Mouse (Mus musculus): ENCODE measurements around the gene Zfand6.

Gene Zfand6

DNA sequence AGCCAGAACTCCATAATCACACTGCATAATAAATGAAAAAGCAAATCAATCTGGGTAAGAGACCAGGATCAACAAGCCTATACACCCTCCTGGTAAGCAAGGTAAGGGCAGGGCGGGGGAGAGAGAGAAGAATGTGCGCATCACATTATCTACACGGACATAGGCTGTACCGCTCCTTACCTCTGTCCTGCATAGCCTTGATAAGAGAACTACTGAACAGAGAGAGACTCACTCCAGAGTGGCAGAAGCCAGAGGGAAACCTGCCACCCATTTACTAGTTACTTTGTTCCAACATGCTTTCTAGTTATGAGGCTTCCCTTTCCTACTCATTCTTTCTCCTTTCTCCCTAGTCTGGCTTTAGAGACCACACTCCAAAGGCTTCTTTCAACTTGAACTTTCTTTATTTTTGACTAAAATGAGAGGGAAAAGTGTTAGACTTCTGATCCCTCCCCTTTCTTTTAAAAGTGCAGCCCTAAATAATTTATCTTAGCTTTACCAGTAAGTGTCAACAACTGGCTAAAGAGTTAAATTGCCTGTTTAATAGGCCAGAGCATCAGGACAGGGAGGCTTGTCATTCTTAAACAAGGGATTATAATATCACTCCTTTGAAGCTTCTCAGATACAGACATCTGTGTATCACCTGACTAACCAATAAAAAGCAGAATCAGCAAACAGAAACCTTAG, 38.3 kb downstream of the Zfand6 start:
- no peak for DNase-seq (ENCODE audit: low spot score in 2 of 2)

DNA sequence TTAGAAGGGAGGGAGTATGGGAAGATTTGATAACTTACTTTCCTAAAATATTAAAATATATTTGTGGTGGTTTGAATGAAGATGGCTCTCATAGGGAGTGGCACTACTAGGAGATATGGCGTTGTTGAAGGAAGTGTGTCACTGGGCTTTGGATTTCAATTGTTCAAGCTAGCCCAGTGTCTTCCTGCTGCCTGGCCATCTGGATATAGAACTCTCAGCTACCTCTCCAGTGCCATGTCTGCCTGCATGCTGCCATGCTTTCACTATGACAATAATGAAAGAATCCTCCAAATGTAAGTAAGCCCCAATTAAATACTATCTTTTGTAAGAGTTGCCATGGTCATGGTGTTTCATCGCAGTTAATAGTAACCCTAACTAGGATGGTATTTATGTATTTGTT, 40.7 kb downstream of the Zfand6 start:
- no peak for DNase-seq (ENCODE audit: low spot score in 2 of 2)

DNA sequence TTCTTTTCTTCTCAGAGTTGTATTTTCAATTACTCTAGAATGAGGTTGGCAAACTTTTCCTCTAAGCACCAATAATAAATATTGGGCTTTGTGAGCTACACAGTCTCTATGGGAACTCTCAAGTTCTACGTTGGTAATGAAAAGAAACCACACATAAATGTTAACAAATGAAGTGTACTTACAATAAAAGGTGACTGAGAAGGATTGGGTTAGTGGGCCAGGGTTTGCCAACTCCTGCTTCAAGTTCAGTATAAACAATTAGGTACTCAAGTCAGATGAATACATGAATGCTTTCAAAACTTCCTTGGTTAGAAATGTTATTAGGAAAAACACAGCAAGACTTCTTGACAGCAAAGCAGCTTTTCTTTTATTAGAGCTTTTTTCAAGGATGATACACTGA, 43.5 kb downstream of the Zfand6 start:
- no peak for DNase-seq (ENCODE audit: low spot score in 2 of 2)

DNA sequence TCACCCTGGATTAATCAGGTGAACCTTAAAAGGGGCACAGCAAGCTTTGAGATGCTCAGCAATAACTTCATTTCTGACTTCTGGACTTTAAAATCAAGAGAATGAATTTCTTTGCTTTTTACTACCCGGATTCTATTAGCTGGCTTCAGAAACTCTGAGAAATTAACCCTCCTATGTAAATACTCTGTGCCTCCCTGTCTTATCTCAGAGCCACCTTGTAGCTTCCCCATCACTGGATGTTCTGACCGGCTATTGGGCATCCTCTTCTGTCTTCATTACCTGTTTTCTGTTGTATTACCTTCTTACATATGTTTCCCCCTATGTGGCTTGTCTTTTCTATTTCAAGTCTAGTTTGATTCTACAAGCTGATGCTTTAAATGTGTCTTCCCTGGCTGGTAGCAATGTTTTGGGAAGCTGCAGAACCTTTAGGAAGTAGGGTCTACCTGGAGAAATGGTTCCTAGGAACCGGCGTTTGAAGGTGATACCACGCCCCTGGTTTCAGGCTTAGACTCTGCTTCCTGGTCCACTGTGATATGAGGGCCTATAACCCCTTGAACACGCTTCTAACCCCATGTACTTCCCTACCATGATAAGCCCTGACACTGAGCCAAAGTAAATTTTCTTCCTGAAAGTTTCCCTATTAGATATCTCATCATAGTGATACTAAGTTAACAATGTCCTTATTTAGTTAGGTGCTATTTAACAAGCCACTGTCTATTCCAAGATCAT, 46.3 kb downstream of the Zfand6 start:
- DNase-seq (ENCODE audit: low spot score in 2 of 2) = no peak

DNA sequence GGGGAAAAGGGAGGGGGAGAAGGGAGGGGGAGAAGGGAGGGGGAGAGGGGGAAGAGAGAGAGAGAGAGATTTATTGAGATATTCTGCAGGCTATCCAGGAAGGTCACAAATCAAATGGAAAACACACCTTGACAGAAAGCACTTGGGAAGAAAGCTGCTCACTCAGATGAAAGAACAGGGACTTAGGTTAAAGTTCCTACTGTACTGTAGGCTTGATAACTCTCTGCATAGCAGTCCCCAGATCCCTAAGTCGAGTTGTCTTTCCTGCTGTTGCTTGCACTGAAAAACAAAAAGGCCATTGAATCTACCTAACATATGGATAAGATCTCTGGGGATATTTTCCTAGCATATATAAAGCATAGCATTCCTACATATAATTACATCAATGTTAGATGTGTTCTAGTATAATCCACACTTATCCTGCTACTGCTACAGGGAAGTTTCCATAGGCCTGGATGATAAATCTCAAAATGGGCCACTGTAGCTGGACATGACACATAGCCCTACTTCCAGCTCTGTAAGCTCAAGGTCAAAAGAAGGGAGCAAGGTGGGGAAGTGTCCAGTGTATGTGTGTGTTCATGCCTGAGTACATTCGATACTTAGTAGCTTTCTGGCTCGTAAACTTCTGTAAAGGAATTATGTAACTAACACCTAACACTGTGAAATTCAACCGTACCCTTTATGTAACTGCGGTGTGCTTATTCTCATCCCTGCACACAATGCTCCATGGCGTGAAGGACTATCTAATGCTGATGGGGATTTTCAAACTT, 47.4 kb downstream of the Zfand6 start:
- no peak for DNase-seq (ENCODE audit: low spot score in 2 of 2)

DNA sequence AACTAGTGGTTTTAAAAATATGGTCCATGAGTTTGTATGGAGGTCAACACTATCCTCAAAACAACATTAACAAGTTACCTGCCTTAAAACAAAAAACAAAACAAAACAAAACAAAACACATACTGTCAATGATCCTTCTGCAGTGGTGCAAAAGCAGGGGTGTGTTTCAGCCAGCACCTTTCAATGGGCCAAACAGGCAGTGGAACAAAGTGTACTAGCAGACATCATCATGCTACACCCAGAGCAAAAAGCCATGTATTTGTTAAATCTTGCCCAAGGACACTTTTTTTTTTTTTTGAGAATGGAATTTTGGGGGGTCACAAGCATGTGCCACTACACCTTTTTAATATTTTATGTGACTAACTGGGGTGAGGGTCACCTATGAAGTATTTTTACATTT, 52.8 kb downstream of the Zfand6 start:
- no peak for DNase-seq (ENCODE audit: low spot score in 2 of 2)

DNA sequence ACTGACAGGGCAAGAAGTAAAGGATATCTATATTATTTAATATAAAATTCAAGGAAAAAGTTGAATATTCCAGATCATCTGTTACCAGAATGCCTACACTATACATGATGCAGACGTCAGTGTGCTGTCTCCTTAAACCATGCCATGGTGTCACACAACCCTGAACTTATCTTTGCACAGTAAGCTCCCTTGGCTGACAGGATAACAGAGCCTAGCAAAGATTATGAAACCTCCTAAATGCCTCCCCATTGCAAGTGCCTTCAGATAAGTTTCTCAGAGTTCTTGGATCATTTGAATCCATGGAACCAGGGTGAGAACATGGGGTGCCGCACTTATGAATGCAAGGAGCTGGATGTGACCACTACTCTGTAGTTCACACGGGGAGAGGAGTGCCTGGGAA, 57.9 kb downstream of the Zfand6 start:
- no peak for DNase-seq (ENCODE audit: low spot score in 2 of 2)

DNA sequence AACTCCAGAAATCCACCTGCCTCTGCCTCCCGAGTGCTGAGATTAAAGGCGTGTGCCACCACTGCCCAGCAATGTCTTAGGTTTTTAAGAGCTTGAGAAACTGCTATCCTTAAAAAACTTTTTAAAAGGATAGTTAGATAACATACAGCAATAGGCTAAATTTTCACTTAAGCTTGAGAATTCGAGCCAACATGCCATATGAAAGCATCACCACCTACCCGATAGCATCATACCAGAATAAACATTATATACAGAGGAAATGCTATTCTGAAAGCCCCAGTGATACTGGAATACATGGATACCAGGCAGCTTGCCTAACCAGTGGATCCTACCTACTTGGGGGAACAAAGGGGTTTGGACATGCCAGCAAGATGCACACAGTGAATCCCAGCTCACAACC, 66.0 kb downstream of the Zfand6 start:
- no peak for DNase-seq (ENCODE audit: low spot score in 2 of 2)

DNA sequence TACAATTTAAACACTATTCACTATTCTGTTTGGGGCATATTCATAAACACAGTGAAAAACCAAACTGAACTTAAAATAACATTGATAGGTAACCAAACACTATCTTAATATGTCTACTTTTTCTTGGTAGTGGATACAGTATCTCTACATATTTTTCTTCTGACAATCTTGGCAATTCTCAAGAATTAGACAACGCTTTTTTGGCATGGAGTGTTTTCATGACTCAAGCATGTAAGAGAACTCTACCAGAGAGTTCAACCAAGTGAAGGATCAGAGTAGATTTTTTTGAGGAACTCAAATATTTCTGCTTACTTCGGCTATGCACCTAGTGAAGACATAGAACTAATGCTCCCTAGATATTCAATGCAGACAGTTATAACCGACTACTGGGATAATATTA, 68.8 kb downstream of the Zfand6 start:
- no peak for DNase-seq (ENCODE audit: low spot score in 2 of 2)

DNA sequence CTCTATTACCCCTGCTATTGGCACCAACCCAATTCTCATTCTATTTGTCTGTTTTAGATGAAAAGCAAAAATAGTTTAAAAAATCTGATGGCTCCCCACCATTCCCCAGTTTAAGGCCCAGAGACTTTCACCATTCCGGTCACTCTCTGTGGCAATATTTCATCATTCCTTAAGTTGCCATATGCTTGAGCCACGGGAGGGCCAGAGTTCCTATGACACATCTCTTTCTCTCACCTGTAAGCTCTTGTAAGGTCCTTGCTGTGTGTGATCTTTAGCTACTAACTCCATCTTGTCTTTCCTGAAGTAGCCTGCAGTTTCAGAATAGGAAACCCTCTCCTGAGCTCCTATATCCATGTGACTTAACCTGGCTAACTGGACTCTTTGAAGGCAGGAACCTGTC, 70.8 kb downstream of the Zfand6 start:
- no peak for DNase-seq (ENCODE audit: low spot score in 2 of 2)

DNA sequence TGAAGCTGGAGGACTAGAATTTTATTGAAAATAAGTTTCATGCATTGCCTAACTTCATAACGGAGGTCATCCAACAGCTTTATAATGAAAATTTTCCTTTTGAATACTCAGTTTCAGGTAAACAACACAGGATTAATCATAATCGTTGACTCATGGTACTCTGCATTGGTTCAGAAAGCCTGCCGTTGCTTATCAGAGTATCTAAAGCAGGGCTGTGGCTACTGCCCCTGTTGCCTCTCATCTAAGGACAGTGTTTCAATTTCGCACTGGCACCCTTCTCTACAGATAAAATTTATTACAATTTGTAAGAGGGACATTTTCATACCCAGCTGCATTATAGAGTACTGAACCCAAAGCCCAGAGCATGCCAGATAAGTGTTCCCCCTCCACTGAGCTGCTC, 77.3 kb downstream of the Zfand6 start:
- DNase-seq (ENCODE audit: low spot score in 2 of 2) = no peak

DNA sequence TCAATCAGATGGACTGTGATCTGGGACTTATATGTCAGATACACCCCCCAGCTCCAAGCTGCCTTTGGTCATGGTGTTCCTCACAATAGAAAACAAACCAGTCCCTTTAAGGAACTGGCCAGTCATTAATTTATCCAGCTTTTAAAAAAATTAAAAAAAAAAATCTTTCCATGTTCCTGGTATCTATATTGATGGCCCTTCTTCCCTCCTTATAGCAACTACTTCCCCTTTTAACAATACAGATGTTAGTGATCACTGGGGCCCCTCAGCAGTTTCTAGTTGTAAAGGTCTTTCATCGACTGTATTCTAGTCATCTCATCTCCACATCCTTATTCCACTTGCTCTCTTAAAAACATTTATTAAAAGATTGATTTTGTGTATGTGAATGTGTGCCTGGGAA, 78.2 kb downstream of the Zfand6 start:
- no peak for DNase-seq (ENCODE audit: low spot score in 2 of 2)

DNA sequence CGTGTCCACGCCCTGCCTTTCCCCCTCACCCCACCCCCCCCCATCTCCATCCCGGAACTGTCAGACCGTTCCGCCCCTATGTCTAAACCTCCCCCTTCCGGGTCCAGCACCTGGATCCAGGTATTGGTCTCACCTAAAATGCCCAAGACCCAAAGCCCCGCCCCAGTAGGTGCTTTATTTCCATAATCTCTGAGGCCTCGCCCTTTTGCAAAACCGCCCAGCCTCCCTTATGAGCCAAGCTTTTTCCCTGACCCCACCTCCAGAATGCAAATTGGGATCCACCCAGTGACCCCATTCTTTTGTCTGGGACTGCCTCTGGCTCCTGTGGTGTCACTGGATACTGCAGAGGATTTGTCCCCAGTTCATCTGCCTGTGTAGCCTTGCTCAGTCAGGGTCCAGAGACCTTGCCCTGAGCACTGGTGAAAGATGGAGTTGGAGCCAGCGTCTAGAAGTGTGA, 83.4 kb downstream of the Zfand6 start, which contains the start of gene Fah:
Fah (minus strand) TSS at position 430 of the 457 bp plus-strand sequence.
- DNase-seq (ENCODE audit: low spot score in 2 of 2) = peak; percentile 58 to 59

DNA sequence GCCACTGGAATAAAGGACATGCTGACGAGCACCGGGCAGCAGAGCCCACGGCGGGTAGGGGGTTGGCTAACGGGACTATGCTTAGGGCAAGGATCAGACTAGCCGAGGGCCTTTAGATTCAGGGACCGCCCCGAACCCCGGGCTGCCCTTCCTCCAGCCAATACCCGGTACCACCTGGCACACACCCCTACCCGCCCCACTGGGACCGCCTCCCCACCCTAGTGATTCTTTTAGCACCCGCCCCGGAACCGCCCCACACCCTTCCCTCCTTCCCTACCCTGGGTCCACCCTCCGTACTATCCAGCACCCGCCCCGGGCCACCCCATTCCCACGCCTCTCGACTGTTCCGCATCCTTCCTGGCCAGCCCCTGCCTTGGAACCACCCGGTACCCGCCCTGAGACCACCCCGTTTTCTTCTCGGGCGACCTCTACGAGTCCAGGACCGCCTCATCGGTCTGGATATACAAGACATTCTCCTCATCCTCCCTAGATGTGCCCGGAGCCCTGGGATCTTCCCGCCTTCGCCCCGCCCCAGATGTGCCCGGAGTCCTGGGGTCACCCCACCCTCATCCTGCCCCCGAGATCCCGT, 84.0 kb downstream of the Zfand6 start:
- DNase-seq (ENCODE audit: low spot score in 2 of 2) = peak; percentile 82 to 83

DNA sequence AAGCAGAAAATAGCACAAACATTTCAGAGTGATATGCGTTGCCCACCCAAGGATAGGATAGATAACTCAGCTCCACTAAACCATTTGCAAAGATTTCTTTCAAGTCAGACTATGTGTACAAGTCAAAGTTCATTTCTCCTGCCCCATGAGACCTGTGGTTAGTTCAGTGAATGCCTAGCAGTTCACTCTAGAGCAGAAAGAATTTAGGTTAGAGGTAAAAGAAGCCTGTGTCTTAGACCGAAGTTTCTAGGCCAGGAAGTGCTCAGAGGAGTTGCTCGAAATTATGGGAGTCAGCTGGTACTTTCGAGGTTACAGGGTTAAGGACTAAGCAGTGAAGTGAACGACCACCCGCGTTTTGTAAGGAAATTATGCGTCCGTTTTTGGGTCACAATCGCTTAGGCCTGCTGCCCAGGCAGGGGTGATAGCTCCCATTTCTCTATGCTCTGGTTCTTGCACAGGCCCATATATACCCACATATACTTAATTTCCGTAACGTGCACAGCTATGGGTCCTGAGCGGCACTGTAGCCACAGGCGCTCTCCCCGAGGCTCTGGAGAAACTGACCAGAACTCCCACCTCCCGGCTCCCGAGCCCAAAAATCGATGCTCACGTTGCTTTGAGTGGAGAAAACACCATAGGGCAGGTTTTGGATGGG, 84.6 kb downstream of the Zfand6 start:
- DNase-seq (ENCODE audit: low spot score in 2 of 2) = peak in 1 of 2 experiments; percentile 8

DNA sequence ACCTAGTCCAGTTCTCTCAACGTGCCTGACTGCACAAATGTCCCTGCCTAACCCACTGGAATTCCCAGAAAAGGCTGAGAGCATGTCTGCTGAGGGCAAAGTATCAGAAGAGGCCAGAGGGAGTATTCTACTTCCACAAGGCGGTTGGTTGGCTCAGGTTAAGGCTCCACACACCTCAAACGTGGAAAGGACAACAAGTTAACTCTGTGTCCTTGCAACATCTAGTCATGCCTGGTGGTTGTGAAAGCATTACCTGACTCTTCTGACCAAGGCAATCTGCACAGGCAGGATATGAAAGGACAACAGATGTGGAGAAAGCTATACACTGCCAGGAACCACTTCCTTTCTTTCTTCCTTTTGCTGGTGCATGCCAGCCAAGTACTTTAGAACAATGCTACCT, 85.3 kb downstream of the Zfand6 start:
- DNase-seq (ENCODE audit: low spot score in 2 of 2) = peak; percentile 7 to 22

DNA sequence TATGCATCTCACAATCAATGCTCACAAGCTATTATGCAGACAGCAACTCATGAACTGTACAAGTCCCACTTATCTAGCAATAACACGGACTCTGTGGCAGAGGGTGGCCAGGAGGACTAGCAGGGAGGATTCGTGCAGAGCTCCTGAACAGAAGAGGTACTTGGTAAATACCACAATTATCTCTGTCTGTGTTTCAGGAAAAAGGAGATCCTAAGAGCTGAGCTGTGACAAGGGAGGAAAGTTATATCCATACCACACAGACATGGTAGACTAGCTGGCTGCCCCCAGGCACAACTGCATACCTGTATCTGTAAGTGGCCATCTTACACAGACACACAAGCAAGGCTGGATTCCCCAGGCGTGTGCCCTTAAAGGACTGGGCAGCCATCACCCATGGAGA, 88.4 kb downstream of the Zfand6 start:
- DNase-seq (ENCODE audit: low spot score in 2 of 2) = no peak

DNA sequence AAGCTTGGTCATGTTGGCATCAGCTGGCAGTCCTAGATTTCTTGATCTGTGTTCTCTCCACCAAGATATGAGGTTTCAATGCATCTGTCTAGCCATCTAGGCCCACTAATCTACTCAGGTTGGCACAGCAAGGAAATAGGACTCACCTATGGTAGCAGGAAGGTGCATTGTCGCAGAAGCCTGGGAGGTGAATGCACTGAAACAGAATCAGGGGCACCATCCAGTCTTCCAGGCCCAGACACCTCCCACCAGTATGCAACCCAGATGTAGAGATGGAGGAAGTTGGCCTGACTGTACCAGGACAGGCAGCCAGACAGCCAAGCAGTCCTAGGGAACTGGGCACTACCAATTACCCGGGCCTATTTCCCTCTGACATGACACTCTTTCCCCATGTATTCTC, 89.1 kb downstream of the Zfand6 start:
- DNase-seq (ENCODE audit: low spot score in 2 of 2) = no peak

DNA sequence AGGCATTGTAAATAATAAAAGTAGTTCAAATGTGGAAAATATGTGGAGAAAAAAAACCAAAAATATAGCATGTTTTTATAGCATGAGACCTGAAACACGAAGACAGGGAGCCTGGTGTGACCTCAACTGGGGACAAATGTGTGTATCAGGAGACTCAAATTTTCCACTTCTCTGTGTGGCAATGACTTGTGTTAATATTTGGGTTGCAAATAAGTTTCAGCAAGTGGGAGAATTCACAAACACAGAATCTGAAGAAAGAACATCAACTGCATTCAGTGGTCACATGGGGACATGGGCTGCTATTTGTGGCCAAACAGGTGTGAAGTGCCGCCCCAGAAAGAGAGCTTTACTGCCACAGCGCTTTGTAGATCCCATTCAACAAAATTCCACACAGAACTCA, 93.1 kb downstream of the Zfand6 start:
- DNase-seq (ENCODE audit: low spot score in 2 of 2) = no peak

DNA sequence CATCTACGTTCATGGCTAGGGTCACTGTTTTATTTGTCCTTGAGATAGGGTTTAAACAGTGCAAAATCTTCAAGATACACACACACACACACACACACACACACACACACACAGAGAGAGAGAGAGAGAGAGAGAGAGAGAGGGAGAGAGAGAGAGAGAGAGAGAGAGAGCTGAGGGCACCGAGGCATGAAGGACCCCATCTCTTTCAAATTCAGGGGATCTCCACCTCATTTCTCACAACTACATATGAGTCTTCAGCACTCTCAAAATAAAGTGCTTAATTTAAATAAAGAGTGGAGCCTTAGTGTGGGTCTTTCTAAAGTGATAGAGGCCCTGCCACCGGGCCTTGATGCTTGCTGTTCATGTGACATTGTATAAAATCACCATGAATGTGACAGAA, 93.8 kb downstream of the Zfand6 start:
- DNase-seq (ENCODE audit: low spot score in 2 of 2) = no peak

DNA sequence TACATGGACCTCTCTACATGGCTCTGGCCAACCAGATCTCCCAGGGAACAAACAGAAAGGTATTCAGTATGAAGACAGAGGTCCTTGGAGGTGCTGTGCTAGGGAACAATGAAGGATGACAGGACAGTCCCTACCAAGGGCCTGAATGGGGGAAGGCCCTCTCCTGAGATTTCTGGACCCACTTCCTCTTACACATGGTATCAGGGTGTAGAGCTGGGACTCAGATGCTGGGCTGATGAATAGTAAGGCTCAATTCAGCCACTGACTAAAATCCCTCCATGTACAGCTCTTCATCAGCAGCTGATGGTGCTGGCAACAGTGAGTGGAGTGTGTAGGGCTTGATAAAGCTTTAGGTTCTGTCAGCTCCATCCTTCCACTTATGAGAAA, 94.8 kb downstream of the Zfand6 start:
- no peak for DNase-seq (ENCODE audit: low spot score in 2 of 2)

Measured in heart, adult 9 months (tissue).